Mouse (Mus musculus): ENCODE data around the gene Wwp2.

DNA sequence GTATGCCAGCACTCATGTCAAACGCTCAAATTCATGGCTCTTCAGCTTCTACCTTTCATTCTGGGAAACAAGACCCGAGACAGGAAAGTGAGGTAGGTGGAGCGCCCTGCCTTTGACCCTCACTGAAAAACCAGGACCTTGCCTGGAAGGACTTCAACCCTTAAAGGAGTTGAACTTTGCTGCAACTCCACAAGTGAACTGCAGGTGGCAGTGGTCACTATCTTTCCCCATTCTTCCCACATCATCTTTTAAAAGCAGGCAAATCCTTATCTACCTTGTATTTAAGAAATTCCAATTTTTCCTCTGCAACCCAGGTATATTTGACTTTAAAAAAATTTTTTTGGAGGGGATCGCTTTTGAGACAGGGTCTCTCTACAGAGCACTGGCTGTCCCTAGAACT, 24.8 kb upstream of the Wwp2 start:
- no peak for TF ChIP-seq MAFK (IDR thresholded peaks at IDR 0.05; ENCODE audit: insufficient read depth, low read depth, low read length)
- no peak for TF ChIP-seq ZC3H11A (IDR thresholded peaks at IDR 0.05; ENCODE audit: borderline replicate concordance, low read depth, low read length)
- no peak for TF ChIP-seq CHD2 (IDR thresholded peaks at IDR 0.05; ENCODE audit: low read depth, low read length)
- no peak for TF ChIP-seq HCFC1 (IDR thresholded peaks at IDR 0.05; ENCODE audit: borderline replicate concordance, insufficient read depth, low read length)
- no peak for TF ChIP-seq ZNF384 (IDR thresholded peaks at IDR 0.05; ENCODE audit: low read depth, low read length)

Measured in ES-E14 (cell line).